Mouse (Mus musculus) stomach, postnatal 0 days (tissue): ENCODE measurements around the gene Polr3a.

Experiments
- CTCF ChIP-seq: IDR thresholded peaks from 2 replicates; pipeline ENCODE4 v1.5.1; 2016; ENCODE audit warnings: antibody characterized with exemption, low read depth, mild to moderate bottlenecking, moderate library complexity
- EP300 ChIP-seq: optimal IDR thresholded peaks from 2 replicates; pipeline ENCODE3; 2016; ENCODE audit warnings: antibody characterized with exemption

DNA sequence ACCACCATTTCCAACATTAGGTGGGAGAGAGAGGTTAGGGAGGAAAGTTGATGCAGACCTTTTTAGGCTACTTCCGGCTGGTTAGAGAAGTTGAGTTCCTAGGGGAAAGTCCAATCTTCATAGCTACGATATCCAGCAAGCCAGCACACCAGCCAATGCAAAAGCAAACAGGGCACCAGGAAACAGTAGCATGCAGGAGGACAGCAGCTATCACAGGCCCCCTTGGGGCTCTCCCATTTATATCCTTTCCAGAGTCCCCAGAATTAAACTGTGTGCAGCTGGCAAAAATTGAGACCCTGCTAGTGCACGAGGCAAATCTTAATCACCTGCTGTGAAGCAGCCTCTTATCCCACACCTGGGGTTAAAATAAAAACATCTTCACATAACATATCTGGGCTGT is 38.3 kb upstream of the Polr3a start:
- TF ChIP-seq CTCF (no peak), EP300 (no peak)
